Mouse (Mus musculus): ENCODE data around the gene Ccdc62.

The Ccdc62 gene

DNA sequence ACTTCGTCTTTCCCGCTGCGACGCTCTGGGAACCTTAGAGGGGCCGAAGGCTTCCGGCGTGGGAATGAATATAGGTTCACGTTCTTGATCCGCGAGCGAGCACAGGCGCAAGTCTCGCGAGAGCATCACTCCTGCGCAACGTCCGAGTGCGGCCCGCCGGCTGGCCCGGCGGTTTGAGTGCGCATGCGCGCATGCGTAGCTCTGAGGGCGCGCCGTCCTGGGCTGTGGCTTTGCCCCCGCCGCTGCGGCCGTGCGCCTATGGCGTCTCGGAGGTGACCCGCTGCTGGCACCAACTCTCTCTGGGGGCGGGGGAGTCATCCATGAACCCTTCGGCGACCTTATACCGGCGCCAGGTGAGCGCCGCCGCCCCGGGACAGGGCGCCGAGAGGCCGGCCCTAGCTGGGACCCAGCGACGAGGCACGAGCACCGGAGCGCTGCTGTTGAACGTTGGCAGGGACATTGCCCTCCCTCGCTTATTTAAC lies at the start of gene Ccdc62:
Gene Ccdc62 (plus strand): TSS at position 172 of the 482 bp plus-strand sequence.
- peak; percentile 91 for DNase-seq (ENCODE audit: low spot score)

DNA sequence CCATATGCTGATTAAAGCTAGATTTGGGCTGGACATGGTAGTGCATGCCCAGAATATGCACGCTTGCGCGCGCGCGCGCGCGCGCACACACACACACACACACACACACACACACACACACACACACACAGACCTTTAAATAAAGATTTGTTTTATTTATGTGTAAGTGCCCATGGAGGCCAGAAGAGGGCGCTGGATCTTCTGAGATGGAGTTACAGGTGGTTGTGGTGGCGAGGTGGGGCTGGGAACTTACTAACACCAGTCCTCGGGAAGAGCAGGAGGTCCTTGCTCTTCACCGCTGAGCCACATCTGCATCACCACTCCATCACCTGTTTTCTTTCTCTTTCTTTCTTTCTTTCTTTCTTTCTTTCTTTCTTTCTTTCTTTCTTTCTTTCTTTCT lies 49.7 kb upstream of the Ccdc62 start:
- DNase-seq (ENCODE audit: low spot score), result no peak

DNA sequence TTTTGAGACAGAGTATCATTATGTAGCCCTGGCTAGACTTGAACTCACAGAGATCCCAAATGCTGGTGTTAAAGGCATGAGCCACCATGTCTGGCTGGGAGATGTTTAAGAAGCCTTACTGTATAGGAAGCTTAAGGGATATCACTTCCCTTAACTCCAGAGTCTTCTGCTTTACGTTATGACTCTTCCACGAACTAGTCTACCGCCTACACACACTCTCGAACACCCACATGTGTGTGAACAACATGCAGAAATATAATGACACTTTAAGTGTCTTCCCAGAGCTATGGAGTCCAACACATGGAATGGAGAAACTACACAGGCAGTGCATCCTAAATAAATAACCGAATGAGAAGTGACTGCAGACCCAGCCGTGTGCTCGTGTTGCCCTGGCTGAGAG lies 46.6 kb upstream of the Ccdc62 start:
- DNase-seq (ENCODE audit: low spot score), result no peak

DNA sequence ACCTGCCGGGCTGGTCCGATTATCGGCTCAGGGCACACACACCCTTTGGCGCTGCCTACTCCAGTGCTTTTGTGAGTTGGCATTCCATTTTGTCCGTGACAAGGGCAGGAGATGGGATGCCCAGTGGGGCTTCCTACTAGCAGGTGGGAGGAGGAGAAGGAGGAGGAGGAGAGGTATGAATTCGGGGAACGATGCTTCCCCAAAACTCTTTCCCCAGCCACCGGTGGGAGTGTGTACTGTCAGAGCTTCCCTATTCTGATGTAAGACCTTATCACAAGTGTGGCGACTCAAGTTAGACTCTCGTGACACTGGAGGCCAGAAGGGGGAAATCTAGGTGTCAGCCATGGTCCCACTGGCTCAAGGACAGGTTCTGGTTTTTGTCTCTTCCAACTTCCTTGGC lies 46.1 kb upstream of the Ccdc62 start:
- no peak for DNase-seq (ENCODE audit: low spot score)

DNA sequence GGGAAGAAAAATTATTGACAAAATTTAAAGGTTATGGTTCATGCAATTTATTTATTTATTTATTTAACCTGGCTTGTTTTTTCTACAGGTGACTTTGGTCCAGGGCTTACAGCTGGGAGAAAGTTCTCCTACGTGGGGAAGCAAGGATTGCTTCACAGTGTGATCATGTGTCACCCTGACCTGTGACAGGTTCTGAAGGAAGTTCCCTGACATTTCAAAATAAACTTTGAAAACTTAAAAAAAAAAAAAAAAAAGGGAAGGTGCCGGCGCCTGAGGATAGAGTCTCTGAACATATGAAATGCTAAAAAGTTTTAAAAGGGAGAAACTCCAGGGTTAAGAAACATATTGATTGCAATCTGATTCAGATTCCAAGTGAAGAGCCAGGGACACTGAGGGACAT lies 44.1 kb upstream of the Ccdc62 start:
- DNase-seq (ENCODE audit: low spot score), result no peak

DNA sequence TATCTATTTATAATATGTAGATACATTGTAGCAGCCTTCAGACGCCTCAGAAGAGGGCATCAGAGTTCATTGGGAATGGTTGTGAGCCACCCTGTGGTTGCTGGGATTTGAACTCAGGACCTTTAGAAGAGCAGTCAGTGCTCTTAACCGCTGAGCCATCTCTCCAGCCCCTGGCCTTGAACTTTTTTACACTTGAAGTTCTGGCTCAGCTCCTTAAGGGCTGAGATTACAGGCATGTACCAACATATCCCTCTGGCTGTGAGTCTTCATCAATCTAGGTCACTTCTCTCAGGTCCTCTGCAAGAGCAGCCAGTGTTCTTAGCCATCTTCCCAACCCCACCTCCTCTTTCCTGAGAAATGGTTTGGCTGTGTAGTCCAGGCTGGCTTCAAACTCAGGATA lies 40.2 kb upstream of the Ccdc62 start:
- no peak for DNase-seq (ENCODE audit: low spot score)

DNA sequence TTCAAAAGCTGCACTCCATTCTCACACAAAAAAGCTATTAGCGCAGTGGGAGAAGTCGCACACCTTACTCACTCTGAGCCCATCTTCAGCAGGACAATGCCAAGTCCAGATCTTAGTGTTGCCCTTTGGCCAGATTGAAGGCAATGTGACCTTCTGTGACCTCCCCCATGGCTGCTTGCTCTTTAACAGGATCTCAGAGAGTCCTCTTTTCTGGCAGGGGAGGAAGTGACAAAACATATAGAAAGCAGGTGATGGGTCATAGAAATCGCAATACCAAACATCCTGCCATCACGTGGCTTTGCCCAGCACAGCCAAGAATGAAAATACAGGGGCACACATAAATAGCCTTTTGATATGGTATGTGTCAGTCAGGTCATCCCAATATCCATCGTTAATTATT lies 39.5 kb upstream of the Ccdc62 start:
- no peak for DNase-seq (ENCODE audit: low spot score)

DNA sequence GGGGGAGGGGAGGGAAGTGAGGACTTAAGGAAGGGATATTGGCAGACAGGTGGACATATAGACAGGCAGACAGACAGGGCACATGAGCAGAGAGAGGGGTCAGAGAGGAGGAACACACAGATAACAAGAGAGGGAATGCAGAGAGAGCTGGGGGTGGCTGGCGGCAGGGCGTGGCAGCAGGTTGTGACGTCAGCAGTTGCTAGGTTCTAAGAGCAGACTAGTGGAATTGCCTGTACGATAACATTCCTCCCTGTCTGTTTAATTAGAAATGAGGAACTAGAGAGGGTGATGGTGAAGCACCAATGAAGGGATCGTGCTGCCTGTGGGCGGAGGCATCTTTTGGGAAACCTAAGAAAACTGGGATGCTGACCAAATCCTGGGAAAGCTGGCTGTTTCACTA lies 38.8 kb upstream of the Ccdc62 start:
- peak; percentile 38 for DNase-seq (ENCODE audit: low spot score)

DNA sequence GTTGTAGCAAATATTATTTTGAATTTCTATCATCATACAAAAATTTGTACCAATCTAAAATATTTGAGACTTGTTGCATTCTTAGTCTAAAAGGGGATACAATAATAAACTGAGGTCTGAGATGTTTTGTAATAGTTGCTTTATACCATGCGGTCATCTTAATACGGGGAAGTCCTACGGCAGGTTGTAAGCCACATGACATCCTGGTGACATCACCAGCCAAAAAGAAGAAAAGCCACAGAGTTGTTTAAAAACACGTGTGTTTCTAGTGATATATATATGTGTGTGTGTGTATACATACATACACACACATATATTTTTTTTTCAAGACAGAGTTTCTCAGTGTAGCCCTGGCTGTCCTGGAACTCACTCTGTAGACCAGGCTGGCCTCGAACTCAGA lies 37.0 kb upstream of the Ccdc62 start:
- DNase-seq (ENCODE audit: low spot score), result no peak

DNA sequence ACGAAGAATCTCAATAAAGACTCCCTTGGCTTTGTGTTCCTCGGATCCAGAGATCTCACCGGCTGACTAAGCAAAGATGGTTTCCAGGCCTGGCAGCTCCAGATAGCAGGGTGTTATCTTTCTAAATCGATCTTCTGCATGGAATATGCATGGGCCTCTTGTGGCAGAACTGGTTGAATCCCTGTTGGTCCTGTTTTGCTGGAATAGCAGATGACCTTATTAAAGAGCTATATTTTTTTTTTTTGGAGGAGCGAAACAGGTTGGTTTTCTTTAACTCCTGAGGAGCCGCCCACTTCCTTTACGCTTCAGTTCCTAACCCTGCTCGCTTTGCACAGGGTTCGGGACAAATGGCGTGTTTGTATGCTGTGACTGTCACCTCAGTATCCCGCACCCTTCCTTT lies 34.1 kb upstream of the Ccdc62 start:
- DNase-seq (ENCODE audit: low spot score), result no peak

DNA sequence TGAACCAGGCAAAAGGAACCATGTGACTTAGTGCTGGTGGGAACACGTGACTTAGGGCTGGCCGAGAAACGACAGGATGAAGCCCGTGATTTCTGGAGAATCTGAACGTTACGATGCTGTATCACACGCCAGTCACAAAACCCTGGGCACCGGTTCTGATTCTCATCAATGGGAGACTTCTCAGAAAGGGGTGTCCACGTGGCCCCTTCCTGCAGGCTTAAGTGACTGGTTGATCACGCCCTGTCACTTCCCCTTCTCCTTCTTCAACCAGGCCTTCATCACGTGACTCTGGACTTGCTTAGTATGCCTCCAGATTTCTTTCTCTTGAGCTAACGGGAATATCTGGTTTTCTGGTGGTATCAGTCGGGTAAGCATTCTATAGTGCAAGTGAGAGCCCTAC lies 33.1 kb upstream of the Ccdc62 start:
- DNase-seq (ENCODE audit: low spot score), result no peak

DNA sequence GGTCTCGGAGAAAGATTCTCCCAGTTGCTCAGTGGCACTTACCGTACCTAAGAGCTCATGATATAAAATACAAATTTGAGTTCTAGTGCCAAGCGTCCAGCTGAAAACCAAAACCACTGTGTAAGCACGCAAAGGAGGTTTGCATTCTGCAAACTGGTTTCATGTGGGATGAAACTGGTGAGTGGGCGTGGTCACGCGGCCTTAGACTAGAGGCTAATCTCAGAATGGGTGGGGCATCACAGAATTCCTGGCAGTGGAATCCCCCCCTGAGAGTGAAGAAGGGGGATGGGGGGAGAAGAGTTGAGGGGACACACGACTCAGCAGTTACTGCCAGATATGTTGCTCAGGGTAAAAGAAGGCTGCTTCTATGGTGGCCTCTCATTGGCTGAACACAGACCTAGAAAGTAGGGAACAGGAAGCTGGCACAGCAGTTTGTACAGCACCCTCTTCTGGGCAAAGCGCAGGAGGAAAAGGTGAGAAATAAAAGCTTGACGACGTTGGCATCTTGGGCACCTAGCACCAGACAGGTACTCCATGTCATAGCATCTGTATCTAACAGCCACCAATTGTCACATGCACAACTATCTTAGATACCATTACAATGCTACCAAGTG lies 26.3 kb upstream of the Ccdc62 start:
- no peak for DNase-seq (ENCODE audit: low spot score)

DNA sequence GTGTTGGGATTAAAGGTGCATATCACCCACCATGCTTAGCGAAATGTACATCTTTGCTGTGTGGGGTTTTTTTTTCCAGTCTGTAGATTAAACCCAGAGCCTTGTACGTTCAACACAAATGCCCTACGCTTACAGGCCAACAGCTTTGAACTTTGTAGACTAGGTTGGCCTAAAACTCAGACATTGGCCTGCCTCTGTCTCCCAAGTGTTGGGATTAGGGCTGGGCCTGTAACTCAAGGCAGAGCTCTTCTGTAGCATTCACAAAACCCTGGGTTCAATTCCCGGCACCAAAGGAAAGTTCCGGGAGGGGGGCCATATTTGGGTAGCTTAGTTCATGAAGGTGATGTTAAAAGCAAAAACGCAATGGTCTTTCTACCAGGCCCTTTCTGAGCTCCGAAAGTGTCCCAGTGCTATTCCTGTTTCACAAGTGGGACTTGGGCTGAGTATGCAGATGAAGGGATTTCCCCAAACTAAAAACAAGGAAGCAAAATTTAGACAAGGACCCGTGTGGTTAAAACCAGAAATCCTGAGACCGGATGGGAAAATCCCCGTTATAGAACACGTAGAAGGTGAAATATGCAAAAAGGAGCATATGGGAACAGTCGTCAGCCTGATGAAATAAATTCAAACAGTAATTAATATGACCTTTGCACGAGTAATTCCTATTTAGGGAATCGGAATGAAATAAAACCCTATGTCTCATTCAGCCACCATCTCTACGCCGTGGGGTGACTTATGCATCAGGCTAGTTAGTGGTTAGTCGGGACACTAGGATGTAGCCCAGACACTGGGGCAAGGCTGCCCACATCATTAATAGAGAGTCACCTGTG lies 24.1 kb upstream of the Ccdc62 start:
- DNase-seq (ENCODE audit: low spot score), result no peak

DNA sequence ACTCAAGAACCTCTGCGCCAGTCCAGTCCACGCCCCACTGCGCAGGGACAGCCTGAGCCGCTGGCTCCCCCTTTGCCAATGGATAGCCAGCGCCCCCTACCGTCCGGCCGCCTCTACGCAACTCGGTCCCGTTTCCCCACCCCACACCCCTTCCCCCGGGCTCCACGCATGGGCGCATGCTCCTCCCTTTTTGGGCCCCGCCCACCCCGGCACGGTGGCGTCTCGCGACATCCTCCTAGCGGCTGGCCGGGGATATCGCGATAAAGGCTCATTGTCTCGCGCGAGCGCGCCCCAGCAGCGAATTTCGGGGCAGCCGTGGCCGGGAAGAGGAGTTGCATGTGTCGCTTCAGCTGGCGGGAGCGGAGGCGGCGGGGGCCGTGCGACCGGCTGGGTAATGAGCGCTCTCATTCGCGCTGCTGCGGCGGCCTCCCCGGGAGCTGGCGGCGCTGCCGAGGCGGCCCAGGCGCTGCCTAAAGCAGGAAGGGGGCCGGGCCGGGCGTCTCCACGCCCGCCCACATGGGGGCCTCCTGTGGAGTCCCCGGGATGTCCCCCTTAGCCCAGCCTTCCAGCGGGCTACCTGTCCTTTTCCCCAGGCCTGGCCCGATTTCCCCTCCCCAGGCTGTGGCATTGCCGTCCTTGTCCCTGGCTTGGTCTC lies 23.4 kb upstream of the Ccdc62 start, which contains the start of gene Denr:
Gene Denr (plus strand): TSS at position 200 of the 655 bp plus-strand sequence.
- DNase-seq (ENCODE audit: low spot score), result peak; percentile 99

DNA sequence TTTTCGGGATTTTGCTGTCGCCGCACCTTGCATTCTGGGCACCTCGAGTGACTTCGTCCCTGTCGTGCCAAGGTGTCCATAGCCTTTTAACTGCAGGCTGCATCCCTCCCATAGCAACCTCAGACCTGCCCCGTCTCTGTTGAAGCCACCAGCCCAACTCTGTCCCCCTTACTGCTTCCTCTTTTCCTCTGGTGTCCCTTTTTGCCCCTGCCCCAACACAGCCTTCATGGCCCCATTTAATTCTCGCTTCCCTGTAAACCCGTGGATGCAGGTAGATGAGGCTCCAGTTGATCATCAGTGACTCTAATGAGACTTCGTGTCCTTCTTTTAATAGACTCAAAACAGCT lies 22.9 kb upstream of the Ccdc62 start:
- no peak for DNase-seq (ENCODE audit: low spot score)

DNA sequence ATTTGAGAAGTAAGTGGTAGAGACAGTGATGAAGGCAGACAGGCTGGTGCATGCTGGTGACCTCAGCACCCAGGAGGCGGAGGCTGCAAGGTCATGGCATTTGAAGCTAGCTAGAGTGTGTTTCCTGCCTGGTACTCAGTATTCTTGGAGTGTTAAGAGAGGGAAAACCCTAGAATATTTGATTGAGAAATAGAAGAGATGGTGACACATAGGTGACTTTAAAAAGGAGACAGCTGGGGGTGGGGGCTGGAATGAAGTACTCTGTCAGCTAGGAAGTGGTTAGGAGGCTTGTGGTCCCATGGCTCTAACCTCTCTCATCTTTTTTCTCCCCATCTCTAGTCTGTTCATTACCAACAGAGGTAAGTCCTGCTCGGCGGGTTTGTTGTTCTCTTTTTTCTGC lies 15.6 kb upstream of the Ccdc62 start:
- DNase-seq (ENCODE audit: low spot score), result no peak

DNA sequence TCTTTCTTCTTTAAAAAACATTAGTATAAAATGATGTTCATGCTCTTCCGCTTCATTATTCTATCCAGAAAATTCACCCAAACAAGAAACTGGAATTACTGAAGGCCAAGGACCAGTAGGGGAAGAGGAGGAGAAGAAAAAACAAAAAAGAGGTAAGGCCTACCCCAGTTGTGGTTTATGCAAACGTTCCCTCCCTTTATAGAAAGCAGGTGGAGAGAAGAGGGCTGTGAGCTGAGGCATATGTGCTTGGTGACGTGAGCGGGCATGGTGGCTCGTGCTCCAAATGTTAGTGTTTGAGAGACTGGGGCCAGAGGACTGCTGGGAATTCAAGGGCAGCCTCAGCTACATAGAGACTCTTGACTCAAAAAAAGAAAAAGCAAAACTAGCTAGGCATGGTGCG lies 8.4 kb upstream of the Ccdc62 start:
- no peak for DNase-seq (ENCODE audit: low spot score)

DNA sequence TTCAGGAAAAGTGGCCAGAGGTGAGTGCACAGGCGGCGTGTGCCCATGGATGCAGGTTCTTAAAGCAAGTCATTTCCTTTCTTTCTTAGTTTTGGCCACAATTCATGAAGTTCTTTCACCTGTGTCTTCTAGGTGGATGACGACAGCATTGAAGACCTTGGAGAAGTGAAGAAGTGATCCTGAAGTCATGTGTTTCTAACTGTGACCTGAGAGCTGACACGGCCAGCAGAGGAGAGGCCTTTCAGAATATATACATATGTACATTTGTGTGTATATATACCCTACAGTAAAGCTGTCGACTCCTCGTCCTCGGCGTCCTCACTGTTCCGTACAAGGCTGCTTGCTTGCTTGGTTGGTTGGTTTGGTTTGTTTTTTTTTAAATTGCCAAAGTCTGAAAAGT lies 3.4 kb upstream of the Ccdc62 start, which contains the start of gene Gm43518:
Gene Gm43518 (plus strand): TSS at position 301 of the 400 bp plus-strand sequence.
- DNase-seq (ENCODE audit: low spot score), result no peak

DNA sequence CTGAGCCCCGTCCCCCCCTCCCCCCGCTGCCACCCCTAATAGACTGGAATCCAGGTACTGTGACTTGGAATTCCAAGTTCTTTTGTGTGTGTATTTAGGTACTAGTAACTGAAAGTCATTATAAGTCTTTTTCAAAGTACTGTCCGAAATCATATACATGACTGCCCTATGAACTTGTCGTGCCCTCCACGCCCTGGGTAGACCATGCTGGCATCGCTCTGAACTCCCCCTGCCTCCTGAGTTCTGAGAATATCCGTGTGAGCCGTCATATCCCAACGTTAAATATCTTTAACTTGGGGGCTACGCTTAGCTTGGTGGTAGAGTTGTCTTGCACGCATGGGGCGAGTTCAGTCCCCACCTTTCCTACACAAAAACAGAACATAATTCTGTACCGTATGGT lies 652 bp downstream of the Ccdc62 start:
- no peak for DNase-seq (ENCODE audit: low spot score)

DNA sequence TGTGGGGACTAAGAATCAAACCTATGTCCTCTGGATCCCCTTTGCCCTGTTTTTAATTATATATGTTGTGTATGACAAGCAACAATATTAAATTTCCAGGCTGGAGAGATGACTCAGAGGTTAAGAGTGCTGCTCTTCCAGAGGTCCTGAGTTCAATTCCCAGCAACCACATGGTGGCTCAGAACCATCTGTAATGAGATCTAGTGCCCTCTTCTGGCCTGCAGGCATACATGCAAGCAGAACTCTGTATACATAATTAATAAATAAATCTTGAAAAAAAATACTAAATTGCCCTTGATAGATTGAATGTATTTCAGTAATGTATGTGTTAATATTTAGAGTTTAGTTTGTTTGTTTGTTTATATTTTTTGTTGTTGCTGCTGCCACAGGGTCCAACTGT lies 2.4 kb downstream of the Ccdc62 start:
- no peak for DNase-seq (ENCODE audit: low spot score)

DNA sequence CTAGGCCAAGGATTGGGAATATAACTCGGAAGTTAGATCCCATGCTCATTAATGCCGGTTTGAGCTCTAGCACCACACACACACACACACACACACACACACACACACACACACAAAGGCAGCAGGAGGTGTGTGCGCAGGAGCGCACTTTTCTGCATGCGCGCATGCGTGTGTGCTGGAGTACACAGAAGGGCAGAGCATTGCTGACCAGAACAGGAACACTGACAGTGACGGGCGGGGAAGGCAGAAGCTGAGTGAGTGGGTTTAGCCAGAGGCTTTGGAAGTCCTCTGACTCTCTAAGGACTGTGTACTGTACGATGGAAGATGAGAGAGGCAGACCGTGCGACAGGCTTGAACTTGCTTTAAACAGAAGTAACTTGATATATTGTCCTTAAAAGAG lies 3.1 kb downstream of the Ccdc62 start:
- DNase-seq (ENCODE audit: low spot score), result peak; percentile 12

DNA sequence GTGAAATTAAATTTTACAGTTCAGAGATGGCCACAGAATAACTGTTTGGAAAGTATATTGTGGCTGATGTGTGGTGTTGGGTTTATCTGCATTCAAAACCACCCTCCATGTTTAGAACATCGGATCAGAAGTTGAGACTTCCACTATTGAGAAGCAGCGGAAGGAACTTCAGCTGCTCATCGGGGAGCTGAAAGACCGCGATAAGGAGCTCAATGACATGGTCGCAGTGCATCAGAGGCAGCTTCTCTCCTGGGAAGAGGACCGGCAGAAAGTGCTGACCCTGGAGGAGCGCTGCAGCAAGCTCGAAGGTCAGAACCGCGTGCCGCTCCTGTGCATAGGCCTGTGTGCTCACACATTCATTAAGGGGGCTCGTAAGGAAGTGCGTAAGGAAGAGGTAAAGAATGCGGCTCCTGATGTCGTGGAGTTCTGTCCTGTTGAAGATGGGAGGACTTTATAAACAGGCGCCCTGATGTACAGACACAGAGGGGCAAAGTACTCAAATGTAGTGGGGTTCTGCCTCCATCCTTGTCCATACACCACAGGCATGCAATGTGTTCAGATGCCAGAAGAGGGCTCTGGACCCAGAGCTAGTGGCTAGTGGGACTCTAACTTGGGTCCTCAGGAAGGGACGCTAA lies 3.6 kb downstream of the Ccdc62 start:
- peak; percentile 74 for DNase-seq (ENCODE audit: low spot score)

DNA sequence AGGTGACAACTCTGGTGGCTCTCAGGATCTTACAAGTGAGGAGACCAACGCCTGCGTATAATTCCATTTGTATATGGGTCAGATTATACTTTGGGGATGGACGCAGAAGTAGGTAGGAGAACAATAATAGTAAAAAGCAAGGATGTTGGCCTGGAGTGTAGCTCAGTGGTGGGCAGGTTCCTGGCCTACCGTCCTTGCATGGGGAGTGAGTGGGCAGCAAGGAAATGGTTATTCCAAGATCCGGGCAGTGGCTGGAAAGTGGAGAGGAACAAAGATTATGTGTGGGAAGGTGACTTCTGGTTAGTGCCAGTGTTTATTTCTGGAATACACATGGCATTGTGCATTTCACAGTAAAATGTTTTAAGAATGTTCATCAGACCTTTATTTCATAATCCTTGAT lies 5.5 kb downstream of the Ccdc62 start:
- no peak for DNase-seq (ENCODE audit: low spot score)

Measured in yolk sac, embryonic 10.5 days (tissue).